Mouse (Mus musculus) forebrain, embryonic 13.5 days (tissue): ENCODE measurements around the gene Susd1. TPM values are rescaled to one million over a fixed set of nuclear protein-coding genes. Genes with fewer than 3 reads are reported as not detected.
A peak's percentile ranks its signal among the peaks of the same experiment; 100 is the strongest.

Experiments
- ATAC-seq: fragments of 200-750 bp; cut with Nextera tagmentation; 2 replicates; pipeline ENCODE4 v1.8.0; 2017
- H3K27ac ChIP-seq: fragments of 300-500 bp; sonication (generic); 2 replicates; pipeline ENCODE4 v1.5.1; 2015; ENCODE audit warnings: inconsistent platforms, mild to moderate bottlenecking, moderate library complexity
- H3K27me3 ChIP-seq: fragments of 300-500 bp; sonication (generic); 2 replicates; pipeline ENCODE4 v1.6.1; 2015; ENCODE audit warnings: mild to moderate bottlenecking, inconsistent platforms
- H3K36me3 ChIP-seq: fragments of 300-500 bp; sonication (generic); 2 replicates; pipeline ENCODE4 v1.6.1; 2015; ENCODE audit warnings: mild to moderate bottlenecking, inconsistent platforms; ENCODE audit not compliant: poor library complexity, severe bottlenecking
- H3K4me1 ChIP-seq: fragments of 300-500 bp; sonication (generic); 2 replicates; pipeline ENCODE4 v1.6.1; 2015; ENCODE audit warnings: inconsistent platforms
- H3K4me2 ChIP-seq: fragments of 300-500 bp; sonication (generic); 2 replicates; pipeline ENCODE4 v1.6.1; 2015; ENCODE audit warnings: inconsistent platforms, mild to moderate bottlenecking, moderate library complexity
- H3K4me3 ChIP-seq: fragments of 300-500 bp; sonication (generic); 2 replicates; pipeline ENCODE4 v1.5.1; 2015; ENCODE audit warnings: mild to moderate bottlenecking, inconsistent platforms
- H3K9ac ChIP-seq: fragments of 300-500 bp; sonication (generic); 2 replicates; pipeline ENCODE4 v1.6.1; 2015; ENCODE audit warnings: mild to moderate bottlenecking, inconsistent platforms
- H3K9me3 ChIP-seq: fragments of 300-500 bp; sonication (generic); replicated peaks from 2 replicates; pipeline ENCODE4 v1.6.1; 2016; ENCODE audit warnings: inconsistent platforms
- WGBS: fragments of 180-500 bp; shearing (Covaris S2); methylation state at CpG from one replicate; pipeline ENCODE4 v1.1.7; 2015; 5-methylcytosine and 5-hydroxymethylcytosine counted together
- polyA plus RNA-seq: library from polyadenylated mRNA; unstranded; fragments of >200 nt; fragmentation: Nextera tagmentation; extraction: Ambion mirVana; gene quantifications from 2 replicates; pipeline ENCODE4 v1.2.1, GENCODE M21; 2015

Susd1 gene
- polyA plus RNA-seq, 1 experiment from 2014 or later = 0.72 TPM

DNA sequence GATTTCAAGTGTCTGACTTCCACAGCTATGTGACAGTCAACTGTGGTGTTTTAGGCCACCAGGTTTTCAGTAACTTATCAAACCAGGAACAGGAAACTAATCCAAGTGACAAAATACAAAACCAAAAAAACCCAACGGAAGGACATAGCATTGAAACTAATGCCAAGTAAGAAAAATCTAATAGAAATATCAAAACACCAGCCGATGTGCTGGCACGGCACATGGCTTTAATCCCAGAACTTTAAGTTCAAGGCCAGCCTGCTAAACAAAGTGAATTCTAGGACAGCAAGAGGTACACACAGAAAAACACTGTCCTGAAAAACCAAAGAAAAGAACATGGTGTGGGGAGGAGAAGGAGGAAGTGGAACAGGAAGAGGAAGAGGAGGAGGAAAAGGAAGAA, 83.8 kb downstream of the Susd1 start:
- WGBS = 90% methylated on average over 3 of the region's 3 CpGs
- H3K4me2 ChIP-seq = no peak overlapping the region

DNA sequence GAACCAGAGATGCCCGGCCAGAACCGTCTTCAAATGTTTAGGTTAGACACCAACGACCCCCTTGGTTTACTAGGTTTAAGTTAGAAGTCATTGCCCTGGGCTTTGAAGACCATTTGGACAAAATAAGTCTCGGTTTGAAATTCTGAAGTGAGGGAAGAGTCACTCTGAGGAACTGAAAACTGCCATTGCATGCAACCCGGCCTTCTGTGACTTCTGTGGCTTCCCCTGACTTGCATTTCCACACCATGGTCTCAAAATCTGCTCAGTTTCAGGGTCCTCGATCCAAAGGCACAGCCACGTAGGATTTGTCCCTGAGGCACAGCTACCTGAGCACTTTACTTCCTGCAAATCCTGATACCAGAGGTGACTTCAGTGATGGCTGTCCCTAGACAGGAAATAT, 86.5 kb downstream of the Susd1 start:
- ATAC-seq = no peak
- Histone ChIP-seq H3K27ac (no peak overlapping the region), H3K9ac (no peak overlapping the region), H3K4me2 (no peak overlapping the region), H3K4me3 (no peak overlapping the region), H3K27me3 (no peaks in the 10 kb centered on the region), H3K9me3 (no peaks in the 10 kb centered on the region), H3K36me3 (no peaks in the 10 kb centered on the region), H3K4me1 (no peaks in the 10 kb centered on the region)
- WGBS = 84% methylated on average over 7 of the region's 7 CpGs

More for the DNA sequence above, 83.8 kb downstream of the Susd1 start:
- ATAC-seq = no peak
- Histone ChIP-seq H3K27me3 (no peaks in the 10 kb centered on the region), H3K36me3 (no peaks in the 10 kb centered on the region), H3K4me1 (no peaks in the 10 kb centered on the region), H3K4me3 (no peak overlapping the region), H3K27ac (no peak overlapping the region), H3K9ac (no peak overlapping the region), H3K9me3 (no peaks in the 10 kb centered on the region)

DNA sequence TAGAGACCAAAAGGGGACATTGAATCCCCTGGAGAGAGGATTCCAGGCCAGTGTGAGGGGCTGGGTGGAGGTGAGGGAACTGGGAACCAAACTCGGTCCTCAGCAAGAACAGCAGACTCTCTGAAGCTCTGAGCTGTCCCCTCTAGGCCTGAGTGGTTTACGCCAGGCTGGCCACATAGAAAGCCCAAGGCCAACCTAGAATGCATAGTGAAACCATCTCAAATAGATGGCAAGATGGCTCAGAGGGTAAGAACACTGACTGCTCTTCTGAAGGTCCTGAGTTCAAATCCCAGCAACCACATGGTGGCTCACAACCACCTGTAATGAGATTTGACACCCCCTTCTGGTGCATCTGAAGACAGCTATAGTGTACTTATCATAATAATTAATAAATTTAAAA, 88.1 kb downstream of the Susd1 start:
- H3K9me3 ChIP-seq = no peaks in the 10 kb centered on the region
- H3K9ac ChIP-seq = no peak overlapping the region
- 97% methylated on average over 2 of the region's 2 CpGs for WGBS
- H3K4me1 ChIP-seq = no peaks in the 10 kb centered on the region
- no peak overlapping the region for H3K27ac ChIP-seq
- H3K36me3 ChIP-seq = no peaks in the 10 kb centered on the region
- no peak overlapping the region for H3K4me3 ChIP-seq
- no peak for ATAC-seq
- no peaks in the 10 kb centered on the region for H3K27me3 ChIP-seq
- H3K4me2 ChIP-seq = no peak overlapping the region

DNA sequence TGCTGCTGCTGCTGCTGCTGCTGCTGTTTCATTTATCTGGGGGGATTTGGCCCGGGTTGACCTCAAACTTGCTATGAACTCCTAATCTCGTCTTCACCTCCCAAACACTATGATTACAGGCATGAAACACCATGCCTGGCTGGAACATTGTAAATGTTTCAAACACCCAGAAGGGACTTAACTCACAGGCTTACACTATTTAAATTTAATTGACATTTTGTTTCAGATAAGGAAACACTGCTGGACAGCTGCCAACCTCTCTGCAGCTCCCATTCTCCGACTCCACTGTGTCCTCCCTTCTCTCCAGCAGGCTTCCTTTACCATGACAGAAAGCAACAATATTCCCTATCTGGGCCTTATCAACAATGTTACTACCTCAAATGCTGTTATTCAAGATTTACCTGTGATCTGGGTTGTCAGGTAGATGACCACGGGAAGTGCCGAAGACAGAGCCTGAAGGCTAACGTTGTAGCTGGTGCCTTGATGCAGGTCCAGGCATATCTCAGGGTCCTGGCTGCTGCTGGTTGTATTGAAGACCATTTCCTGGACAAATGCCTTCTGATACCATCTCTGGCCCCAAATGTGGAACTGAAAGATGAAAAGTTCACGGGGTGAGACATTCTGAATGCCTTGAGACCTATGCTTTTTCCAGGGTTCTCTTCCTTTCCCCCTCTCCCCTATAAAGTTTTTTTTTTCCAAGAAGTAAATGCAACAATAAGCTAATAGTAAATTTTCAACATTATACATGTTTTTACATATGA, 88.8 kb downstream of the Susd1 start:
- WGBS = 70% methylated on average over 7 of the region's 7 CpGs
- Histone ChIP-seq H3K4me1 (no peaks in the 10 kb centered on the region), H3K27me3 (no peaks in the 10 kb centered on the region), H3K4me3 (no peak overlapping the region), H3K9ac (no peak overlapping the region), H3K4me2 (no peak overlapping the region), H3K36me3 (no peaks in the 10 kb centered on the region), H3K27ac (no peak overlapping the region), H3K9me3 (no peaks in the 10 kb centered on the region)
- ATAC-seq = no peak

DNA sequence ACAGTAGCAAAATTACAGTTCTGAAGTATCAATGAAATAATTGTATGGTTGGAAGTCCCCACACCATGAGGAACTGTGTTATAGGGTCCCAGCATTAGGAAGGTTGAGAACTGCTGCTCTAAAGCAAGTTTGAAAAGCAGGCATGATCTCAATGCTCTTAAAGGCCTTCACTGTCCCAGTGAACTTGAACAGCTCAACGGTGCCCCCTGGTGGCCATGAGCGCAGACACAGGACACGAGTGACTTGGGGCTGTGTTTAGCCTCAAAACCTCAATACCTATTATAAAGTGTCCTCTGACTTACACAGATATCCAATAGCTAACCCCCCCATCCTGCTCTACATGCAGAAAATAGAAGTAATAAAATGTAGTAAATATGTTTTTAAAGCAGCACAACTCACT, 97.7 kb downstream of the Susd1 start:
- 1% methylated on average over 3 of the region's 3 CpGs for WGBS
- Histone ChIP-seq H3K4me1 (peaks cover 16% of the 10 kb centered on the region), H3K36me3 (no peaks in the 10 kb centered on the region), H3K4me3 (no peak overlapping the region), H3K9me3 (no peaks in the 10 kb centered on the region), H3K4me2 (no peak overlapping the region), H3K27ac (no peak overlapping the region), H3K27me3 (no peaks in the 10 kb centered on the region), H3K9ac (no peak overlapping the region)
- peak; percentile 89 for ATAC-seq

DNA sequence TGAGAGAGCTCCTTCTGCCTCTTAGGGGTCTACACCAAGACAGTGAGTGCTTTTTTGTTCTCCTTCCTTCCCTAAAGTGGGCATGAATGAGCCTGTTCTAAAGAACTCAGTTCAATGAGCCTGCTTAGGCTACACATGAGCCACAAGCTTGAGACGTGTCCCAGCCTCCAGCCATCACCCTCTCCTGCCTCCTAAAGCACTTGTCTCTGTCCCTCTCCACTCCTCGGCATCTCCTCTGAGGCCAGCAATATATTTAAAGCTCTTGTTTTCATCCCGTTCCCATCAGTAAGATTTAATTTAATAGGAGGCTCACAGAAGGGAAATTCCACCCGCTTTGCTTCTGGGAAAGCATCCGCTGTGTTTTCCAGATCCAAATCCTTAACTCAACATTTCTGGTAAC, 98.4 kb downstream of the Susd1 start:
- WGBS = 63% methylated on average over 5 of the region's 5 CpGs
- Histone ChIP-seq H3K36me3 (no peaks in the 10 kb centered on the region), H3K4me1 (peaks cover 18% of the 10 kb centered on the region), H3K27ac (no peak overlapping the region), H3K9me3 (no peaks in the 10 kb centered on the region), H3K9ac (no peak overlapping the region), H3K4me2 (no peak overlapping the region), H3K4me3 (no peak overlapping the region), H3K27me3 (no peaks in the 10 kb centered on the region)
- no peak for ATAC-seq

DNA sequence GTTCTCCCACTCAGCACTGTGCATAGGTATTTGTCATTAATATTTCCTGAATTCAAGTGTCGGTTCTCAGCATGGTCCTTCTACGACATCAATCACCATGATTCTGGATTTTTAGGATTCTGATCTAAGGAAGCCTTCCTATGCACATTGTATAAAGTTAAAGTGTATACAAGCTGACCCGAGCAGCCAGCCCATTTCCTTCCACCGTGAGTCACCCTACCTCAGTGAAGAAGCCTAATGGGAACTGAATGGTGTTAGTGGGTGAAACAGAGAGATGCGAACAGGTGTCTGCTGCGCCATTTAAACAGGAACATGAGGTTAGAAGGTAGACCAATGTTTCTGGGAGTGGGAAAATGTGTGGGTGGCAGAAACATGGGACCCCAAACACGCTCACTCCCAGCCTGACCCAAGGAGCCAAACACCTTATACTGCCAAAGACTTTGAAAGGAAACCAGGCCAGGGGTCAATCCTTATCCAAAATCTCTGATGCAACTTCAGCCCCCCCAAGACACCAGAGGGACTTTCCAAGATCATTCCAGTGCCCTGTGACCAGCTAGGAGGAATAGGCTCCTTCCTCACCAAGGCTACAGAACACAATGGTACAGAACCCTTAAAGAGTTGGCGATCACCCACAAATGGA, 99.4 kb downstream of the Susd1 start:
- no peak for ATAC-seq

DNA sequence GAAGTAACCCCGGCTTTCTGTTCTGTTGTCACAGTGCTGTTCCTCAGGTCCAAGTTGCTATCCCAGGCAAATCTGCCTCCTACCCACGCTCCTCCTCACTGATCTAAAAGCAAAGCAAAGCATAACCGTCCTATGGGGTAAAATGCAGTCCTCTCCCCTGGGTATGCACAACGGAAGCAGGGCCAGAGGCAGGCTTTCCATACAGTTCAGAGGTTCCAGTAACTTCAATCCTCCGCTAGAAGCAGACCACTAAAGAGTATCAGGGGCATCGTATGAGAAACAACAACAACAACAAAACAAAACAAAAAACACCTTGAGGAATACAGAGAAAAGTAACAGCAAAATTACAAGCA, 100.9 kb downstream of the Susd1 start:
- Histone ChIP-seq H3K9ac (no peak overlapping the region), H3K27me3 (no peaks in the 10 kb centered on the region), H3K9me3 (no peaks in the 10 kb centered on the region), H3K4me1 (peaks cover 18% of the 10 kb centered on the region), H3K4me2 (no peak overlapping the region), H3K27ac (no peak overlapping the region), H3K36me3 (no peaks in the 10 kb centered on the region), H3K4me3 (no peak overlapping the region)
- no peak for ATAC-seq
- WGBS = 92% methylated on average over 6 of the region's 6 CpGs

More for the DNA sequence above, 99.4 kb downstream of the Susd1 start:
- no peak overlapping the region for H3K27ac ChIP-seq
- H3K36me3 ChIP-seq = no peaks in the 10 kb centered on the region
- peaks cover 18% of the 10 kb centered on the region for H3K4me1 ChIP-seq
- H3K27me3 ChIP-seq = no peaks in the 10 kb centered on the region
- 92% methylated on average over 8 of the region's 8 CpGs for whole genome bisulfite sequencing
- no peak overlapping the region for H3K9ac ChIP-seq
- H3K9me3 ChIP-seq = no peaks in the 10 kb centered on the region
- no peak overlapping the region for H3K4me3 ChIP-seq
- no peak overlapping the region for H3K4me2 ChIP-seq

DNA sequence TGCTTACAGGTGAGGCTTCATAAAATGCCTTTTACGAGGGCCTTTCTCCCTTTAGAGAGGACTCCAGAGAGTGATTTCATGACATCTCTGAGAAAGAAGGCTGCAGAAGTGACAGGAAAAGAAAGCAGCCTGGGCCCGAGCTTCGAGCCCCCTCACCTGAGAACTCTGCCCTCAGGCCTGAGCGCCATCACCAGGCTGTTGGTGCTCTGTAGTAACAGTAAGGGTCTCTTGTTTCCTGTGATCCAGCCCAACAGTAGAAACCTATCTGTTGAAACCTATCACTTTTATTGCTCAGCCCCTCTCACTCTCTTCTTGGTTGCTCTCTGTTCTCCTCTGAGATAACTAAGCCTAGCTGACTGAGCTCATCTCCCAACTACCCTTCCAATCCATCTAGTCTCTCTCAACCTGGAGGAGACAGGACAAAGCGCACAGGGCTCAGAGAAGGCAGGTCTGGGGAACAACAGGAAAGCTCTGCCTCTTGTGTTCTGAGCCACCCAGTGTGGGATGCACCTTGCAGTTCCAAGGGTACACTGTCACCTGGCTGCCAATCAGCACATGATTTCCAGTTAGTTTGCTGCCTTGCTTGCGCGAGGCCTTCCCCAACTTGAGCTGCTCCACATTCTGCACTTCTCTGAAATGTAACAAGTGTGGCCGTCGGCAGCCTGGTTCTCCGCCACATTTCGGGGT, 101.4 kb downstream of the Susd1 start:
- no peaks in the 10 kb centered on the region for H3K36me3 ChIP-seq
- 94% methylated on average over 11 of the region's 11 CpGs for WGBS
- no peak overlapping the region for H3K27ac ChIP-seq
- H3K9ac ChIP-seq = no peak overlapping the region
- no peaks in the 10 kb centered on the region for H3K27me3 ChIP-seq
- H3K4me3 ChIP-seq = no peak overlapping the region
- ATAC-seq = no peak
- no peaks in the 10 kb centered on the region for H3K9me3 ChIP-seq
- H3K4me2 ChIP-seq = no peak overlapping the region
- H3K4me1 ChIP-seq = peaks cover 21% of the 10 kb centered on the region

DNA sequence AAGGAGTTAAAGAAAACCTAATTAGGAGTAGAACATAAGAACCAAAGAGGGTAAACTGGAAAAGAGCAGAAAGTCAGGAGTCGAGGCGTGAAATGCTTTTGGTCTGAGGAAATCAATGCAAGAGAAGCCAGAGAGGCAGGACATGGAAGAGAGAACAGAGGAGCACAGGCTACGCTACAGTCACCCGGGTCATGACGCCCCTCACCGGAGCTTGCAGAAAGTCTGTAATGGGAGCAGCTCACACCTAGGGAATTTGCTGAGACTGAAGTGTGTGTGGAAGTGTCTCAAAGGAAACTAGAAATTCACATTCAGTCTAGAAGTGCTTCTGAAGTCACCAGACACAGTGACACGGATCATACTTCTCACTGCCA, 102.0 kb downstream of the Susd1 start:
- Histone ChIP-seq H3K4me2 (no peak overlapping the region), H3K27me3 (no peaks in the 10 kb centered on the region), H3K9me3 (no peaks in the 10 kb centered on the region), H3K9ac (no peak overlapping the region), H3K4me3 (no peak overlapping the region), H3K27ac (no peak overlapping the region), H3K36me3 (no peaks in the 10 kb centered on the region), H3K4me1 (peaks cover 27% of the 10 kb centered on the region)
- WGBS = 64% methylated on average over 7 of the region's 7 CpGs
- ATAC-seq = no peak

DNA sequence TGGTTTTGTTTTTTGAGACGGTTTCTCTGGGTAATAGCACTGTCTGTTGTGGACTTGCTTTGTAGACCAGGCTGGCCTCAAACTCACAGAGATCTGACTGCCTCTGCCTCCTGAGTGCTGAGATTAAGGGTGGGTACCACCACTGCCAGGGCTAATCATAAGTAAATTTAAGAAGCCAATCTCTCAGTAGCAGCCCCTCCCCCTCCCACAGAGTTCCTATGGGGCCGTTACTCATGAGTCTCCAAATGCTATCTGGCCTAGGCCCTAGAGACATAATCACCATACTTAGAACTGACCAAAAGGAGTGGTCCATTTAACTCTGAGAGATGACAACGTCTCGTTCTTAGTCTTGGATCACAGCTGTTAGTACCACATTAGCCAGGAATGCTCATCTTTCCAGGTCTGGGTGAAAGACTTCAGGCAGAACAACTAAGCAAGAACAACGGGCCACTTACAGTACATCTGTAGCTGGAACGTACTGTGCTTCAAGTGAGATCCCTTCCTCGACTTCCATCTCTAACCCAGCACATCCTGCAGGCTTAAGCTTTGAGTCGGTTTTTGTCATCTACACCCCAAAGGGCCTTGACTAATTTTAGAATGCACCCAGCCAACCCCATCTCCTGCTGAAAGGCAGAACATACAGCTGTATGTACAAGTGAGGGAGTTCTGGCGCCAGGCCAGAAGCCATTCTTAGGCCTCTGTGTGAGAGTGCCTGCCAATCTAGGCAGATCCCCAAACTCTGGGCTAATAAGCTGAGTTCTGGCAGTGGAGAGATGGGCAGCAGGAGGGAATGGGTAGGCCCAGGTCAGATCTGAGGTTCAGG, 102.6 kb downstream of the Susd1 start:
- Histone ChIP-seq H3K36me3 (no peaks in the 10 kb centered on the region), H3K4me1 (peaks cover 33% of the 10 kb centered on the region), H3K9ac (no peak overlapping the region), H3K27me3 (no peaks in the 10 kb centered on the region), H3K9me3 (no peaks in the 10 kb centered on the region), H3K4me3 (no peak overlapping the region), H3K4me2 (no peak overlapping the region), H3K27ac (peak overlapping the region; percentile 49)
- WGBS = 71% methylated on average over 9 of the region's 9 CpGs
- peak; percentile 87 for ATAC-seq

DNA sequence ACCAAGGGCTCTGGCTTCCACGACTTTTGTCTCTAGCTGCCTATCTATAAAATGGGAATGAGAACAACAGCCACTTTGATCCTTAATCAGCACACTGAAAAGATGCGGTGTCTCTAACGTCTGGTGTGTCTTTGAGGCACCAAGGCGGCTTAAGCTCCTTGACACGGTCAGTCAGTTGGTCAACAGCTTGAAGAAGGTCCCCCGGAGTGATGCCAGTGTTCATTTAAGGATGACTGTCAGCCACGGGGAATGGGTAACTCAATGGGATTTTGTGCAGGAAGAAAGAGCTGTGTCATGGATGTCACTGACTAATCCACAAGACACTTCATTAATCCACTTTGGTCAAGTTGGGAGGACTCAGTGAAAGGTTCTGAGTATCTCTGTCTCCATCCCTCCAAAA, 103.3 kb downstream of the Susd1 start:
- Histone ChIP-seq H3K27ac (no peak overlapping the region), H3K9ac (no peak overlapping the region), H3K4me3 (no peak overlapping the region), H3K9me3 (no peaks in the 10 kb centered on the region), H3K36me3 (no peaks in the 10 kb centered on the region), H3K4me2 (no peak overlapping the region), H3K27me3 (no peaks in the 10 kb centered on the region), H3K4me1 (peaks cover 32% of the 10 kb centered on the region)
- WGBS = 54% methylated on average over 7 of the region's 7 CpGs
- no peak for ATAC-seq
